Mouse (Mus musculus) intestine, postnatal 0 days (tissue): Measurements from ENCODE around the gene Stim1. TPM values are rescaled to one million over a fixed set of nuclear protein-coding genes. Genes with fewer than 3 reads are reported as not detected.
A peak's percentile ranks its signal among the peaks of the same experiment; 100 is the strongest.
"Not testable (repeated sequence)": the region's sequence is repeated elsewhere in the genome, so short reads cannot be mapped to it uniquely, and the experiment has no call there.

Experiments
- ATAC-seq: fragments of 200-750 bp; cut with Nextera tagmentation; 2 replicates; pipeline ENCODE4 v1.8.0; 2017; ENCODE audit warnings: mild to moderate bottlenecking, moderate TSS enrichment, moderate library complexity
- H3K27ac ChIP-seq: fragments of 300-500 bp; sonication (generic); 2 replicates; pipeline ENCODE4 v1.5.1; 2014; ENCODE audit warnings: mild to moderate bottlenecking, low read depth, low read length, moderate library complexity
- H3K27me3 ChIP-seq: fragments of 300-500 bp; sonication (generic); replicated peaks from 2 replicates; pipeline ENCODE4 v1.6.1; 2014; ENCODE audit warnings: low read length, mixed read lengths; ENCODE audit not compliant: control insufficient read depth, insufficient read depth
- H3K36me3 ChIP-seq: fragments of 300-500 bp; sonication (generic); 2 replicates; pipeline ENCODE4 v1.6.1; 2014; ENCODE audit warnings: mild to moderate bottlenecking, moderate library complexity; ENCODE audit not compliant: control insufficient read depth, insufficient read depth
- H3K4me1 ChIP-seq: fragments of 300-500 bp; sonication (generic); replicated peaks from 2 replicates; pipeline ENCODE4 v1.6.1; 2014; ENCODE audit warnings: antibody characterized with exemption, low read length, mixed read lengths; ENCODE audit not compliant: control insufficient read depth, insufficient read depth
- H3K4me2 ChIP-seq: fragments of 300-500 bp; sonication (generic); replicated peaks from 2 replicates; pipeline ENCODE4 v1.6.1; 2014; ENCODE audit warnings: low read depth, mild to moderate bottlenecking, moderate library complexity
- H3K4me3 ChIP-seq: fragments of 300-500 bp; sonication (generic); 2 replicates; pipeline ENCODE4 v1.5.1; 2014; ENCODE audit warnings: low read depth, low read length
- H3K9ac ChIP-seq: fragments of 300-500 bp; sonication (generic); 2 replicates; pipeline ENCODE4 v1.6.1; 2014; ENCODE audit warnings: mild to moderate bottlenecking, low read depth, low read length
- H3K9me3 ChIP-seq: fragments of 300-500 bp; sonication (generic); 2 replicates; pipeline ENCODE4 v1.6.1; 2016; ENCODE audit warnings: mixed run types; ENCODE audit not compliant: control insufficient read depth
- CTCF ChIP-seq: sonication (generic); IDR thresholded peaks from 2 replicates; pipeline ENCODE4 v1.5.1; 2016; ENCODE audit warnings: low read depth, mild to moderate bottlenecking, control low read depth, antibody characterized with exemption, moderate library complexity
- WGBS: fragments of 180-500 bp; shearing (Covaris S2); extraction: QIAGEN DNeasy Blood & Tissue Kit; methylation state at CpG from one replicate; pipeline ENCODE4 v1.1.7; 2014; 5-methylcytosine and 5-hydroxymethylcytosine counted together
- polyA plus RNA-seq: library from polyadenylated mRNA; unstranded; fragments of >200 nt; fragmentation: Nextera tagmentation; extraction: Ambion mirVana; gene quantifications from 2 replicates; pipeline ENCODE4 v1.2.1, GENCODE M21; 2015

Stim1 gene
- polyA plus RNA-seq, 1 experiment from 2014 or later: 13.0 TPM

DNA sequence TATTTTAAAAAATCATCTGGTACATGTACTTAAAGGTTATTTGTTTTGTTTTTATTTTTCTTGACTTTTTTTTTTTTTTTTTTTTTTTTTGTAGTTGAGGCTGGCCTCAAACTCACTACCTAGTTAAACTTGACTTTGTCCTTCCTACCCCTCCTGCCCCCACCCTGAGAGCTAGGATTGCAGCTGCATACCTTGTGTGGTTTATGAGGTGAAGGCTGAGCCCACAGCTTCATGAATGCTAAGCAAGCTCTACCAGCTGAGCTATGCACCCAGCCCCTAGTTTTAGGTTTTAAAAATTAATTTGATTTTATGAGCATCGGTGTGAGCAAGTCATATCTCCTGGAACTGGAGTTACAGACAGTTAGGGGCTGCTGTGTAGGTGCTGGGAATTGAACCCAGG, 7.1 kb upstream of the Stim1 start:
- Histone ChIP-seq H3K9me3 (no peaks in the 10 kb centered on the region), H3K27ac (no peak overlapping the region), H3K4me3 (no peak overlapping the region), H3K4me1 (no peaks in the 10 kb centered on the region), H3K9ac (no peak overlapping the region), H3K4me2 (no peak overlapping the region), H3K36me3 (no peaks in the 10 kb centered on the region), H3K27me3 (no peaks in the 10 kb centered on the region)
- ATAC-seq: no peak
- 94% methylated on average over 1 of the region's 1 CpGs for WGBS
- no peak for TF ChIP-seq CTCF

GRCm38 (mm10) chr7:102263020-102263419, 4.6 kb upstream of the Stim1 start:
- Histone ChIP-seq H3K4me3 (no peak overlapping the region), H3K4me1 (no peaks in the 10 kb centered on the region), H3K27me3 (no peaks in the 10 kb centered on the region), H3K27ac (no peak overlapping the region), H3K9me3 (no peaks in the 10 kb centered on the region), H3K36me3 (no peaks in the 10 kb centered on the region), H3K9ac (no peak overlapping the region), H3K4me2 (no peak overlapping the region)
- TF ChIP-seq CTCF: peak; percentile 25; the same call in 1 of the 2 replicates
- 94% methylated on average over 2 of the region's 2 CpGs for WGBS
- ATAC-seq: no peak

DNA sequence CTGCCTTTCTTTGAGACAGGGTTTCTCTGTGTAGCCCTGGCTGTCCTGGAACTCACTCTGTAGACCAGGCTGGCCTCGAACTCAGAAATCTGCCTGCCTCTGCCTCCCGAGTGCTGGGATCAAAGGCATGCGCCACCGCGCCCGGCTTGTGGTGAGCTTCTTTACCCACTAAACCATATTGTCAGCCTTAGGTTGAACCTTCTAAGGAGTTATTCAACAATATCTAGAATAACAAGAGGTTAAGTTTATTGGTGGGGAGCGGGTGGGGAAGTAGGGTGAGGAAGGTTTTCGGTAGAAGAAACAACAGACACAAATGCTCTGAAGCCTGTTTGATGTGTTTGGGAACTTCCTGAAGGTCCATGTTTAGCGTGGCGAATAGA, 1.6 kb upstream of the Stim1 start:
- not testable (repeated sequence) for ATAC-seq, H3K27me3 ChIP-seq, H3K4me2 ChIP-seq, H3K4me3 ChIP-seq, H3K4me1 ChIP-seq, H3K27ac ChIP-seq, H3K9ac ChIP-seq, H3K36me3 ChIP-seq, H3K9me3 ChIP-seq
- 88% methylated on average over 10 of the region's 10 CpGs for WGBS

- H3K4me1 ChIP-seq: 0 out of 2 replicates have a peak, but pooled peaks cover 6% of the 10 kb centered on the region
- H3K9ac ChIP-seq: peak overlapping the region; percentile 7; the same call in 1 of the 2 replicates
- no peaks in the 10 kb centered on the region for H3K27me3 ChIP-seq
- no peaks in the 10 kb centered on the region for H3K9me3 ChIP-seq
- WGBS: 46% methylated on average over 14 of the region's 14 CpGs
- peak overlapping the region; percentile 90 for H3K4me2 ChIP-seq
- no peaks in the 10 kb centered on the region for H3K36me3 ChIP-seq
- TF ChIP-seq CTCF: no peak
- H3K4me3 ChIP-seq: peak overlapping the region; percentile 87; the same call in 1 of the 2 replicates
- H3K27ac ChIP-seq: no peak overlapping the region
- peak; percentile 3; the same call in 1 of the 2 replicates for ATAC-seq
Measured at GRCm38 (mm10) chr7:102266401-102267042, 1.1 kb upstream of the Stim1 start.

- Histone ChIP-seq H3K4me3 (peak overlapping the region; percentile 87), H3K4me1 (0 out of 2 replicates have a peak, but pooled peaks cover 6% of the 10 kb centered on the region), H3K36me3 (no peaks in the 10 kb centered on the region), H3K9ac (peak overlapping the region; percentile 73), H3K4me2 (peak overlapping the region; percentile 90), H3K9me3 (no peaks in the 10 kb centered on the region), H3K27me3 (no peaks in the 10 kb centered on the region), H3K27ac (peak overlapping the region; percentile 77)
- WGBS: under 1% methylated on average over 34 of the region's 34 CpGs
- ATAC-seq: peak; percentile 94
- peak; percentile 96 for TF ChIP-seq CTCF
Measured at GRCm38 (mm10) chr7:102267113-102267579, 460 bp upstream of the Stim1 start.

GRCm38 (mm10) chr7:102268395-102268748, 766 bp downstream of the Stim1 start:
- no peak for TF ChIP-seq CTCF
- H3K9ac ChIP-seq: peak overlapping the region; percentile 73
- H3K9me3 ChIP-seq: no peaks in the 10 kb centered on the region
- no peaks in the 10 kb centered on the region for H3K27me3 ChIP-seq
- ATAC-seq: no peak
- H3K36me3 ChIP-seq: no peaks in the 10 kb centered on the region
- no peak overlapping the region for H3K27ac ChIP-seq
- peak overlapping the region; percentile 87 for H3K4me3 ChIP-seq
- WGBS: 9% methylated on average over 12 of the region's 12 CpGs
- 0 out of 2 replicates have a peak, but pooled peaks cover 6% of the 10 kb centered on the region for H3K4me1 ChIP-seq
- H3K4me2 ChIP-seq: peak overlapping the region; percentile 90
